Mouse (Mus musculus) testis, adult 2 months (tissue): Measurements from ENCODE around the gene Flt3l. TPM values are rescaled to one million over a fixed set of nuclear protein-coding genes. Genes with fewer than 3 reads are reported as not detected.
"Not testable (repeated sequence)": the region's sequence is repeated elsewhere in the genome, so short reads cannot be mapped to it uniquely, and the experiment has no call there.

Experiments used
- H3K27ac ChIP-seq: fragments of 200-500 bp; 2 replicates; pipeline ENCODE4 v1.5.1; 2012; ENCODE audit warnings: low read depth, low read length; ENCODE audit not compliant: control insufficient read depth, insufficient read depth
- H3K27me3 ChIP-seq: fragments of 200-500 bp; 2 replicates; pipeline ENCODE4 v1.6.1; 2012; ENCODE audit warnings: mild to moderate bottlenecking, low read length, moderate library complexity; ENCODE audit not compliant: control insufficient read depth, insufficient read depth
- H3K36me3 ChIP-seq: fragments of 200-500 bp; 2 replicates; pipeline ENCODE4 v1.6.1; 2012; ENCODE audit warnings: mild to moderate bottlenecking, low read length; ENCODE audit not compliant: control insufficient read depth, insufficient read depth
- H3K4me1 ChIP-seq: fragments of 200-500 bp; 2 replicates; pipeline ENCODE4 v1.6.1; 2012; ENCODE audit warnings: low read length; ENCODE audit not compliant: control insufficient read depth, insufficient read depth
- H3K4me3 ChIP-seq: fragments of 200-500 bp; 2 replicates; pipeline ENCODE4 v1.5.1; 2012; ENCODE audit warnings: low read depth, mild to moderate bottlenecking, low read length, moderate library complexity, mixed read lengths; ENCODE audit not compliant: control insufficient read depth
- CTCF ChIP-seq: fragments of 200-500 bp; IDR thresholded peaks from 2 replicates; pipeline ENCODE4 v1.5.1; 2012; ENCODE audit warnings: low read depth, mild to moderate bottlenecking, inconsistent platforms, low read length, moderate library complexity; ENCODE audit not compliant: control insufficient read depth, insufficient read depth, insufficient replicate concordance
- POLR2A ChIP-seq: fragments of 200-500 bp; IDR thresholded peaks from 2 replicates; pipeline ENCODE4 v1.6.1; 2012; ENCODE audit warnings: low read depth, mild to moderate bottlenecking, inconsistent platforms, low read length, moderate library complexity; ENCODE audit not compliant: control insufficient read depth
- polyA plus RNA-seq: library from polyadenylated mRNA; depleted of rRNA; stranded (reverse); fragments of >200 nt; gene quantifications from 2 replicates; pipeline ENCODE4 v1.2.3, GENCODE M21; 2012

Gene Flt3l
- polyA plus RNA-seq, 1 experiment: 3.9 TPM

GRCm38 (mm10) chr7:45126147-45126843 is 9.9 kb downstream of the Flt3l start:
- Histone ChIP-seq H3K27me3 (no peaks in the 10 kb centered on the region), H3K4me1 (peaks cover 20% of the 10 kb centered on the region), H3K4me3 (no peak overlapping the region; the same call in 1 of the 2 replicates), H3K36me3 (no peaks in the 10 kb centered on the region; the same call in 1 of the 2 replicates), H3K27ac (no peak overlapping the region)
- TF ChIP-seq POLR2A: no peak
- no peak for TF ChIP-seq CTCF

GRCm38 (mm10) chr7:45125649-45126048 is 10.6 kb downstream of the Flt3l start:
- Histone ChIP-seq H3K4me3 (peak overlapping the region; percentile 68; the same call in 1 of the 2 replicates), H3K4me1 (peaks cover 20% of the 10 kb centered on the region)
- H3K36me3 ChIP-seq, H3K27ac ChIP-seq, H3K27me3 ChIP-seq: not testable (repeated sequence)

- TF ChIP-seq CTCF (no peak), POLR2A (no peak)
- H3K4me1 ChIP-seq: peaks cover 18% of the 10 kb centered on the region
- peak overlapping the region; percentile 68 for H3K4me3 ChIP-seq
These were observed 11.1 kb downstream of the Flt3l start for GRCm38 (mm10) chr7:45125144-45125600.

GRCm38 (mm10) chr7:45124224-45125143 is 11.7 kb downstream of the Flt3l start, which contains the start of gene Rps11:
Rps11 (minus strand) TSS chr7:45124439.
- Histone ChIP-seq H3K36me3 (no peaks in the 10 kb centered on the region; the same call in none of the 2 replicates), H3K27ac (peak within 1 kb of the TSS; percentile 96), H3K4me3 (peak within 1 kb of the TSS; percentile 94), H3K27me3 (no peaks in the 10 kb centered on the region), H3K4me1 (peaks cover 16% of the 10 kb centered on the region)
- peak; percentile 90 for TF ChIP-seq POLR2A
- TF ChIP-seq CTCF: no peak

More at GRCm38 (mm10) chr7:45125144-45125600, 11.1 kb downstream of the Flt3l start:
- H3K36me3 ChIP-seq: no peaks in the 10 kb centered on the region; the same call in none of the 2 replicates
- H3K27me3 ChIP-seq: no peaks in the 10 kb centered on the region
- H3K27ac ChIP-seq: 0 out of 2 replicates have a peak overlapping the region, but pooled peaks have one; percentile 23

GRCm38 (mm10) chr7:45123186-45123570 is 13.1 kb downstream of the Flt3l start:
- TF ChIP-seq CTCF (no peak), POLR2A (no peak)
- no peaks in the 10 kb centered on the region; the same call in none of the 2 replicates for H3K36me3 ChIP-seq
- H3K27ac ChIP-seq: peak overlapping the region; percentile 96
- peaks cover 16% of the 10 kb centered on the region for H3K4me1 ChIP-seq
- H3K27me3 ChIP-seq: no peaks in the 10 kb centered on the region
- H3K4me3 ChIP-seq: peak overlapping the region; percentile 94

GRCm38 (mm10) chr7:45122561-45123185 is 13.6 kb downstream of the Flt3l start:
- no peaks in the 10 kb centered on the region; the same call in none of the 2 replicates for H3K36me3 ChIP-seq
- TF ChIP-seq CTCF: no peak
- H3K27ac ChIP-seq: no peak overlapping the region
- no peaks in the 10 kb centered on the region for H3K27me3 ChIP-seq
- H3K4me3 ChIP-seq: peak overlapping the region; percentile 94
- peaks cover 13% of the 10 kb centered on the region for H3K4me1 ChIP-seq

- Histone ChIP-seq H3K36me3 (no peaks in the 10 kb centered on the region; the same call in none of the 2 replicates), H3K4me3 (no peak overlapping the region), H3K27ac (no peak overlapping the region), H3K4me1 (peaks cover 11% of the 10 kb centered on the region), H3K27me3 (no peaks in the 10 kb centered on the region)
- TF ChIP-seq CTCF (no peak), POLR2A (peak; percentile 4; the same call in 1 of the 2 replicates)
These were observed 14.3 kb downstream of the Flt3l start for GRCm38 (mm10) chr7:45121966-45122365.
